Mouse (Mus musculus): ENCODE results near the gene Ncor1. TPM values are rescaled to one million over a fixed set of nuclear protein-coding genes. Genes with fewer than 3 reads are reported as not detected.

Ncor1 gene
- polyA plus RNA-seq, 1 experiment from 2014 or later, result 177 TPM

- DNase-seq, result no peak
- peak overlapping the region; percentile 98 for H3K27ac ChIP-seq (ENCODE audit: low read depth)
- no peaks in the 10 kb centered on the region for H3K9me3 ChIP-seq (ENCODE audit: low read depth, low read length)
- no peaks in the 10 kb centered on the region for H3K36me3 ChIP-seq (ENCODE audit: insufficient read depth)
- H3K4me3 ChIP-seq (ENCODE audit: low read depth, low read length), result peak overlapping the region; percentile 92
- H3K4me1 ChIP-seq (ENCODE audit: insufficient read depth), result no peaks in the 10 kb centered on the region
- no peaks in the 10 kb centered on the region for H3K27me3 ChIP-seq (ENCODE audit: insufficient read depth, low read length)
- ATAC-seq (ENCODE audit: insufficient read depth), result no peak
- H3K4me2 ChIP-seq, result peak overlapping the region; percentile 86
- under 1% methylated on average over 9 of the region's 9 CpGs for WGBS
- TF ChIP-seq CTCF (IDR thresholded peaks at IDR 0.05; ENCODE audit: low read depth), result no peak
- H3K9ac ChIP-seq, result peak overlapping the region; percentile 98
These were observed 439 bp upstream of the Ncor1 start for GRCm38 (mm10) chr11:62458780-62459179.

- DNase-seq (peak; percentile 67), ATAC-seq (ENCODE audit: insufficient read depth) (no peak)
- Histone ChIP-seq H3K4me2 (peak overlapping the region; percentile 86), H3K4me3 (ENCODE audit: low read depth, low read length) (peak overlapping the region; percentile 92), H3K27ac (ENCODE audit: low read depth) (peak overlapping the region; percentile 98), H3K9ac (peak overlapping the region; percentile 98), H3K27me3 (ENCODE audit: insufficient read depth, low read length) (no peaks in the 10 kb centered on the region), H3K36me3 (ENCODE audit: insufficient read depth) (no peaks in the 10 kb centered on the region), H3K9me3 (ENCODE audit: low read depth, low read length) (no peaks in the 10 kb centered on the region), H3K4me1 (ENCODE audit: insufficient read depth) (no peaks in the 10 kb centered on the region)
- TF ChIP-seq CTCF (IDR thresholded peaks at IDR 0.05; ENCODE audit: low read depth), result no peak
- 0% methylated on average over 18 of the region's 18 CpGs for WGBS
These were observed 460 bp downstream of the Ncor1 start for GRCm38 (mm10) chr11:62457891-62458270.

- Histone ChIP-seq H3K27me3 (ENCODE audit: insufficient read depth, low read length) (no peaks in the 10 kb centered on the region), H3K4me2 (peak overlapping the region; percentile 86), H3K4me3 (ENCODE audit: low read depth, low read length) (peak overlapping the region; percentile 92), H3K9ac (peak overlapping the region; percentile 98), H3K27ac (ENCODE audit: low read depth) (peak overlapping the region; percentile 98), H3K4me1 (ENCODE audit: insufficient read depth) (no peaks in the 10 kb centered on the region), H3K36me3 (ENCODE audit: insufficient read depth) (no peaks in the 10 kb centered on the region), H3K9me3 (ENCODE audit: low read depth, low read length) (no peaks in the 10 kb centered on the region)
- DNase-seq (peak; percentile 94), ATAC-seq (ENCODE audit: insufficient read depth) (peak; percentile 97)
- WGBS, result under 1% methylated on average over 69 of the region's 73 CpGs
- TF ChIP-seq CTCF (IDR thresholded peaks at IDR 0.05; ENCODE audit: low read depth), result 0 out of 2 replicates have a peak, but pooled peaks have one; percentile 9
These were observed 975 bp downstream of the Ncor1 start for GRCm38 (mm10) chr11:62457241-62457890.

GRCm38 (mm10) chr11:62456483-62457172 lies 1.7 kb downstream of the Ncor1 start:
- peak overlapping the region; percentile 98 for H3K9ac ChIP-seq
- H3K27ac ChIP-seq (ENCODE audit: low read depth), result peak overlapping the region; percentile 98
- peak overlapping the region; percentile 86 for H3K4me2 ChIP-seq
- H3K27me3 ChIP-seq (ENCODE audit: insufficient read depth, low read length), result no peaks in the 10 kb centered on the region
- no peak; the same call in 1 of the 2 replicates for TF ChIP-seq CTCF (IDR thresholded peaks at IDR 0.05; ENCODE audit: low read depth)
- H3K36me3 ChIP-seq (ENCODE audit: insufficient read depth), result no peaks in the 10 kb centered on the region
- DNase-seq (peak; percentile 59), ATAC-seq (ENCODE audit: insufficient read depth) (peak; percentile 80)
- no peaks in the 10 kb centered on the region for H3K4me1 ChIP-seq (ENCODE audit: insufficient read depth)
- no peaks in the 10 kb centered on the region for H3K9me3 ChIP-seq (ENCODE audit: low read depth, low read length)
- peak overlapping the region; percentile 92 for H3K4me3 ChIP-seq (ENCODE audit: low read depth, low read length)
- WGBS, result under 1% methylated on average over 41 of the region's 42 CpGs

DNA sequence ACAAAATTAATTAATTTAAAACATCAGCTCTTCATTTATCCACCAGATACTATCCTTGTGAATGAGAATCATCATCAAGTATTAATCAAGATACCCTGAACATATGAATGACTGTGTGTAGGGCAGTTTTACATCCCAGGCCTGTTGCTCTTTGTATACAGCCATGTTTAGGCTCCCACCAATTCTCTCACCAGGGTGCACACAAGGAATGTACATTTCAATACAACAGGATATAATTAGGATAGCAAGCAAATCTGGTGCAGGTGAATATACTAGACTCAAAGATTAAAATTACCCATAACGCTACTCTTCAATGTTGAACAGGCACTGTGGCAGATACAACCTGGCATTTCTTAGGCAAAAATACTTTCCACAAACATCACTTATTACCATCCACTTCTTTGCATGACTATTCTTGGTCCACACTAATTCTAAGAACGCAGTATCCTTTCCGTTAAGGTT lies 2.3 kb downstream of the Ncor1 start:
- WGBS, result 9% methylated on average over 3 of the region's 3 CpGs
- Histone ChIP-seq H3K9me3 (ENCODE audit: low read depth, low read length) (no peaks in the 10 kb centered on the region), H3K27ac (ENCODE audit: low read depth) (peak overlapping the region; percentile 98; the same call in 1 of the 2 replicates), H3K4me1 (ENCODE audit: insufficient read depth) (no peaks in the 10 kb centered on the region), H3K4me2 (peak overlapping the region; percentile 86), H3K4me3 (ENCODE audit: low read depth, low read length) (peak overlapping the region; percentile 92), H3K27me3 (ENCODE audit: insufficient read depth, low read length) (no peaks in the 10 kb centered on the region), H3K9ac (peak overlapping the region; percentile 98), H3K36me3 (ENCODE audit: insufficient read depth) (peaks cover 3% of the 10 kb centered on the region; the same call in 1 of the 2 replicates)
- ATAC-seq (ENCODE audit: insufficient read depth) (no peak), DNase-seq (no peak)
- no peak for TF ChIP-seq CTCF (IDR thresholded peaks at IDR 0.05; ENCODE audit: low read depth)

DNA sequence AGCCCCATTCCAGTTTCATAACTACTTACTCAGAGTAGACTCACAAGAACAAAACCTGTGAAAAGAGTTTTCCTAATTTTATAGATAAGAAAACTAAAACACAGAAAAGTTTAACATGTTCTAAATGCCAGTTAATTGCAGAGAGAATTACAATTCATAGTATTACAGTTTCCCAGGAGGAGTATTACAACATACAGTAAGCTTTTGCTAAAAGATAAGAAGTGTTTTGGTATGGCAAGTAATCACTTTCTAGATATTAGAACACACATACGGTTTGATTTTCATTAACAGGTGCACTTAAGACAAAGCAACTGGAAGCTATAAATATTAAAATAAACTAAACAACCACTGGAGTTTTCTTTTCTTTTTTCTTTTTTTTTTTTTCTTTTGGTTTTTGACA lies 3.1 kb downstream of the Ncor1 start:
- WGBS, result 38% methylated on average over 1 of the region's 1 CpGs
- H3K4me1 ChIP-seq (ENCODE audit: insufficient read depth), result no peaks in the 10 kb centered on the region
- H3K9ac ChIP-seq, result no peak overlapping the region; the same call in 1 of the 2 replicates
- TF ChIP-seq CTCF (IDR thresholded peaks at IDR 0.05; ENCODE audit: low read depth), result no peak
- H3K27ac ChIP-seq (ENCODE audit: low read depth), result no peak overlapping the region
- H3K36me3 ChIP-seq (ENCODE audit: insufficient read depth), result peaks cover 6% of the 10 kb centered on the region; the same call in 1 of the 2 replicates
- ATAC-seq (ENCODE audit: insufficient read depth), result no peak
- peak overlapping the region; percentile 86 for H3K4me2 ChIP-seq
- no peaks in the 10 kb centered on the region for H3K27me3 ChIP-seq (ENCODE audit: insufficient read depth, low read length)
- H3K4me3 ChIP-seq (ENCODE audit: low read depth, low read length), result peak overlapping the region; percentile 92; the same call in 1 of the 2 replicates
- no peak for DNase-seq
- H3K9me3 ChIP-seq (ENCODE audit: low read depth, low read length), result no peaks in the 10 kb centered on the region

- no peaks in the 10 kb centered on the region for H3K9me3 ChIP-seq (ENCODE audit: low read depth, low read length)
- H3K36me3 ChIP-seq (ENCODE audit: insufficient read depth), result peaks cover 16% of the 10 kb centered on the region; the same call in 1 of the 2 replicates
- ATAC-seq (ENCODE audit: insufficient read depth) (no peak), DNase-seq (no peak)
- no peak overlapping the region for H3K4me3 ChIP-seq (ENCODE audit: low read depth, low read length)
- no peak overlapping the region for H3K4me2 ChIP-seq
- no peak for TF ChIP-seq CTCF (IDR thresholded peaks at IDR 0.05; ENCODE audit: low read depth)
- no peak overlapping the region for H3K9ac ChIP-seq
- no peaks in the 10 kb centered on the region for H3K27me3 ChIP-seq (ENCODE audit: insufficient read depth, low read length)
- WGBS, result 84% methylated on average over 6 of the region's 6 CpGs
- H3K27ac ChIP-seq (ENCODE audit: low read depth), result no peak overlapping the region
- H3K4me1 ChIP-seq (ENCODE audit: insufficient read depth), result no peaks in the 10 kb centered on the region
These were observed 9.4 kb downstream of the Ncor1 start for GRCm38 (mm10) chr11:62448971-62449370.
